12 mouse cellular contexts compared by ENCODE assay signal in genomic region chr15:99801885-99802572, GRCm38 (mm10). TPM values are rescaled to one million over a fixed set of nuclear protein-coding genes. Genes with fewer than 3 reads are reported as not detected.
DNase-seq lines count a peak whose midpoint lies in the region; ATAC-seq and TF ChIP-seq lines count a peak whose summit lies in the region.
"Had no signal": no experiment of that assay in that cellular context is flagged by ENCODE, and none has a peak within 500 bp of the region (broad histone marks: within the 10 kb centered on the region; RNA-seq: fewer than 3 reads in every experiment).

No protein-coding gene starts in this region.

- peaks cover 7% of the 10 kb centered on the region for H3K4me1 ChIP-seq in forebrain, embryonic 11.5 days (replicated peaks; ENCODE audit: control insufficient read depth, insufficient read depth, low read length)
- peaks cover 30% of the 10 kb centered on the region for H3K4me1 ChIP-seq in forebrain, embryonic 12.5 days
- H3K4me1 ChIP-seq in embryonic facial prominence, embryonic 12.5 days: peaks cover 26% of the 10 kb centered on the region
- H3K4me1 ChIP-seq in intestine, embryonic 16.5 days (ENCODE audit: control insufficient read depth, insufficient read depth, low read length): peaks cover 8% of the 10 kb centered on the region; the same call in 1 of the 2 replicates
- H3K4me1 ChIP-seq in stomach, postnatal 0 days (replicated peaks; ENCODE audit: control insufficient read depth, insufficient read depth): no peaks in the 10 kb centered on the region

- no peak for DNase-seq in forebrain, embryonic 11.5 days (ENCODE audit: low spot score)
- peak; percentile 53 for DNase-seq in cerebellum, adult 11 months
- DNase-seq in heart, postnatal 10 days: peak; percentile 58 to 62
- DNase-seq in stomach, postnatal 0 days (ENCODE audit: low spot score): no peak
- DNase-seq: liver, postnatal 0 days had no signal

- no peaks in the 10 kb centered on the region for H3K27me3 ChIP-seq in forebrain, embryonic 11.5 days (ENCODE audit: control insufficient read depth, insufficient read depth, low read length)
- H3K27me3 ChIP-seq in forebrain, embryonic 12.5 days: 0 out of 2 replicates have a peak, but pooled peaks cover 9% of the 10 kb centered on the region
- H3K27me3 ChIP-seq in embryonic facial prominence, embryonic 12.5 days: no peaks in the 10 kb centered on the region
- H3K27me3 ChIP-seq in intestine, embryonic 16.5 days (replicated peaks; ENCODE audit: control insufficient read depth, insufficient read depth, low read length): no peaks in the 10 kb centered on the region
- H3K27me3 ChIP-seq in stomach, postnatal 0 days (ENCODE audit: control insufficient read depth, insufficient read depth, low read length): no peaks in the 10 kb centered on the region
- H3K27me3 ChIP-seq: midbrain, embryonic 13.5 days; stomach, embryonic 15.5 days had no signal

- peak overlapping the region; percentile 8; the same call in 1 of the 2 replicates for H3K9ac ChIP-seq in forebrain, embryonic 11.5 days (ENCODE audit: low read length)
- no peak overlapping the region for H3K9ac ChIP-seq in forebrain, embryonic 12.5 days
- H3K9ac ChIP-seq in embryonic facial prominence, embryonic 12.5 days: no peak overlapping the region
- H3K9ac ChIP-seq in intestine, embryonic 16.5 days (ENCODE audit: low read depth, low read length): no peak overlapping the region
- H3K9ac ChIP-seq in stomach, postnatal 0 days (ENCODE audit: low read length): no peak overlapping the region
- H3K9ac ChIP-seq: liver, postnatal 0 days; midbrain, embryonic 13.5 days; stomach, embryonic 15.5 days had no signal

- H3K36me3 ChIP-seq in forebrain, embryonic 11.5 days (ENCODE audit: control insufficient read depth, insufficient read depth, low read length): no peaks in the 10 kb centered on the region
- H3K36me3 ChIP-seq in forebrain, embryonic 12.5 days (replicated peaks): peaks cover 14% of the 10 kb centered on the region
- H3K36me3 ChIP-seq in embryonic facial prominence, embryonic 12.5 days: peaks cover 45% of the 10 kb centered on the region
- peaks cover 23% of the 10 kb centered on the region; the same call in 1 of the 2 replicates for H3K36me3 ChIP-seq in intestine, embryonic 16.5 days (ENCODE audit: control insufficient read depth, insufficient read depth, low read length)
- H3K36me3 ChIP-seq in stomach, postnatal 0 days (ENCODE audit: control insufficient read depth, insufficient read depth, low read length): peaks cover 17% of the 10 kb centered on the region

- H3K4me2 ChIP-seq in forebrain, embryonic 11.5 days (ENCODE audit: low read depth, low read length, severe bottlenecking): no peak overlapping the region
- H3K4me2 ChIP-seq in forebrain, embryonic 12.5 days: no peak overlapping the region
- H3K4me2 ChIP-seq in embryonic facial prominence, embryonic 12.5 days (replicated peaks): no peak overlapping the region
- no peak overlapping the region for H3K4me2 ChIP-seq in intestine, embryonic 16.5 days (ENCODE audit: low read depth, low read length)
- no peak overlapping the region for H3K4me2 ChIP-seq in stomach, postnatal 0 days (replicated peaks; ENCODE audit: low read depth)
- H3K4me2 ChIP-seq: midbrain, embryonic 13.5 days; stomach, embryonic 15.5 days had no signal

- H3K4me3 ChIP-seq in forebrain, embryonic 11.5 days (ENCODE audit: low read depth, low read length): no peak overlapping the region
- no peak overlapping the region for H3K4me3 ChIP-seq in forebrain, embryonic 12.5 days (replicated peaks)
- H3K4me3 ChIP-seq in embryonic facial prominence, embryonic 12.5 days: no peak overlapping the region
- H3K4me3 ChIP-seq in intestine, embryonic 16.5 days (ENCODE audit: low read length): no peak overlapping the region
- H3K4me3 ChIP-seq in stomach, postnatal 0 days (ENCODE audit: low read depth, low read length): no peak overlapping the region
- H3K4me3 ChIP-seq: layer of hippocampus, adult 2 months; midbrain, embryonic 13.5 days; stomach, embryonic 15.5 days had no signal

- no peaks in the 10 kb centered on the region for H3K9me3 ChIP-seq in forebrain, embryonic 11.5 days (ENCODE audit: control insufficient read depth, low read length)
- H3K9me3 ChIP-seq in forebrain, embryonic 12.5 days: no peaks in the 10 kb centered on the region
- H3K9me3 ChIP-seq in embryonic facial prominence, embryonic 12.5 days: no peaks in the 10 kb centered on the region
- H3K9me3 ChIP-seq in intestine, embryonic 16.5 days (ENCODE audit: control insufficient read depth, low read length): no peaks in the 10 kb centered on the region
- H3K9me3 ChIP-seq in stomach, postnatal 0 days (ENCODE audit: control insufficient read depth, low read length): no peaks in the 10 kb centered on the region
- H3K9me3 ChIP-seq: midbrain, embryonic 13.5 days; stomach, embryonic 15.5 days had no signal

- intact Hi-C loops in heart, postnatal 10 days (cut with DNase I): loop anchor here (5.0 kb wide), 2 partner anchors 75 to 100 kb away; partner anchors contain the start of gene Lima1

- no peak for TF ChIP-seq CTCF in stomach, postnatal 0 days (IDR thresholded peaks at IDR 0.05; ENCODE audit: low read depth)

- no peak for TF ChIP-seq EP300 in stomach, postnatal 0 days (optimal IDR thresholded peaks at IDR 0.05)

- ATAC-seq in forebrain, embryonic 11.5 days (replicated peaks; ENCODE audit: low FRiP score): no peak
- no peak for ATAC-seq in forebrain, embryonic 12.5 days (ENCODE audit: low FRiP score)
- no peak for ATAC-seq in embryonic facial prominence, embryonic 12.5 days (ENCODE audit: insufficient number of reproducible peaks, insufficient read depth, low FRiP score, low TSS enrichment)
- ATAC-seq in intestine, embryonic 16.5 days: no peak
- no peak for ATAC-seq in stomach, postnatal 0 days (ENCODE audit: low FRiP score, low TSS enrichment)
- no peak for ATAC-seq in erythroid progenitor cell, adult 5-6 weeks (replicated peaks; ENCODE audit: low FRiP score, poor library complexity, severe bottlenecking)
- ATAC-seq: liver, postnatal 0 days; midbrain, embryonic 13.5 days had no signal

- 51% methylated on average over 24 of the region's 24 CpGs for WGBS in forebrain, embryonic 11.5 days
- WGBS in forebrain, embryonic 12.5 days: 56% methylated on average over 24 of the region's 24 CpGs
- 17% methylated on average over 24 of the region's 24 CpGs for WGBS in embryonic facial prominence, embryonic 12.5 days
- WGBS in intestine, embryonic 16.5 days: 67% methylated on average over 24 of the region's 24 CpGs
- 61% methylated on average over 24 of the region's 24 CpGs for WGBS in stomach, postnatal 0 days

- no peak overlapping the region for H3K27ac ChIP-seq in forebrain, embryonic 11.5 days (ENCODE audit: low read depth, low read length)
- H3K27ac ChIP-seq in forebrain, embryonic 12.5 days: no peak overlapping the region
- peak overlapping the region; percentile 75 for H3K27ac ChIP-seq in embryonic facial prominence, embryonic 12.5 days
- no peak overlapping the region for H3K27ac ChIP-seq in intestine, embryonic 16.5 days (ENCODE audit: low read length)
- H3K27ac ChIP-seq in stomach, postnatal 0 days (replicated peaks): no peak overlapping the region
- H3K27ac ChIP-seq: layer of hippocampus, adult 2 months; midbrain, embryonic 13.5 days; stomach, embryonic 15.5 days had no signal

RNA-seq across cellular contexts. Expression of gene Cers5, which starts 29.3 kb away (rescaled TPM):
- 59.2 and 59.7 TPM in 2 replicates for polyA plus RNA-seq in forebrain, embryonic 11.5 days (2014; fragmentation: Nextera tagmentation; extraction: Ambion mirVana)
- polyA plus RNA-seq in forebrain, embryonic 12.5 days (2016; fragmentation: Nextera tagmentation; extraction: Ambion mirVana): 64.7 and 67.1 TPM in 2 replicates
- polyA plus RNA-seq in embryonic facial prominence, embryonic 12.5 days (2016; fragmentation: Nextera tagmentation; extraction: Ambion mirVana): 70.1 and 74.9 TPM in 2 replicates
- total RNA-seq in heart, postnatal 10 days (2021): 10 to 100 TPM; 26.4 to 28.1 TPM
- polyA plus RNA-seq in intestine, embryonic 16.5 days (2015; fragmentation: Nextera tagmentation; extraction: Ambion mirVana): 42.1 and 46.8 TPM in 2 replicates
- polyA plus RNA-seq in stomach, postnatal 0 days (2015; fragmentation: Nextera tagmentation; extraction: Ambion mirVana): 32.2 and 33.6 TPM in 2 replicates
- total RNA-seq in erythroid progenitor cell, adult 5-6 weeks (2015; ENCODE audit: low replicate concordance): 9.4 and 19.7 TPM in 2 replicates
- total RNA-seq in erythroid progenitor cell, adult 5-6 weeks (2017; ENCODE audit: low replicate concordance): 3.3 and 7.6 TPM in 2 replicates

Comparison
In these comparisons a context has a peak if more than half of its experiments do, and no peak if none do; other contexts are left out.
1. DNase-seq: peak in cerebellum, adult 11 months (single experiment) and heart, postnatal 10 days (2 of 2); none in forebrain, embryonic 11.5 days (single experiment) and stomach, postnatal 0 days (single experiment).